Mouse (Mus musculus): ENCODE results near the gene Gm3336. TPM values are rescaled to one million over a fixed set of nuclear protein-coding genes. Genes with fewer than 3 reads are reported as not detected.
A peak's percentile ranks its signal among the peaks of the same experiment; 100 is the strongest.

The Gm3336 gene
- polyA plus RNA-seq, 1 experiment from 2014 or later: not detected

GRCm38 (mm10) chr8:70696946-70697345 lies 21.4 kb upstream of the Gm3336 start:
- WGBS (ENCODE audit: insufficient replicate concordance): 55% methylated on average over 4 of the region's 4 CpGs
- H3K27me3 ChIP-seq (replicated peaks): peaks cover 5% of the 10 kb centered on the region; the same call in 1 of the 2 replicates
- peak overlapping the region; percentile 98 for H3K27ac ChIP-seq
- H3K4me2 ChIP-seq: peak overlapping the region; percentile 99
- no peaks in the 10 kb centered on the region for H3K9me3 ChIP-seq (replicated peaks)
- peaks cover 74% of the 10 kb centered on the region for H3K4me1 ChIP-seq
- H3K9ac ChIP-seq: peak overlapping the region; percentile 79
- peak overlapping the region; percentile 38 for H3K4me3 ChIP-seq
- no peak for ATAC-seq
- H3K36me3 ChIP-seq: no peaks in the 10 kb centered on the region

- peak overlapping the region; percentile 90 for H3K4me3 ChIP-seq
- no peaks in the 10 kb centered on the region for H3K9me3 ChIP-seq (replicated peaks)
- H3K27me3 ChIP-seq (replicated peaks): no peaks in the 10 kb centered on the region; the same call in 1 of the 2 replicates
- 67% methylated on average over 12 of the region's 12 CpGs for WGBS (ENCODE audit: insufficient replicate concordance)
- H3K27ac ChIP-seq: peak overlapping the region; percentile 98
- peaks cover 67% of the 10 kb centered on the region for H3K4me1 ChIP-seq
- H3K9ac ChIP-seq: peak overlapping the region; percentile 79
- H3K36me3 ChIP-seq: no peaks in the 10 kb centered on the region
- H3K4me2 ChIP-seq: peak overlapping the region; percentile 99
- no peak for ATAC-seq
These were observed 20.7 kb upstream of the Gm3336 start for GRCm38 (mm10) chr8:70697366-70698250.

GRCm38 (mm10) chr8:70698310-70699109 lies 19.8 kb upstream of the Gm3336 start, which contains the start of gene Jund:
Jund (plus strand) TSS chr8:70698949.
- no peaks in the 10 kb centered on the region for H3K27me3 ChIP-seq (replicated peaks)
- H3K4me1 ChIP-seq: peaks cover 58% of the 10 kb centered on the region
- H3K4me2 ChIP-seq: peak within 1 kb of the TSS; percentile 99
- H3K4me3 ChIP-seq: peak within 1 kb of the TSS; percentile 90
- peak; percentile 85 for ATAC-seq
- H3K27ac ChIP-seq: peak within 1 kb of the TSS; percentile 98
- H3K9ac ChIP-seq: peak within 1 kb of the TSS; percentile 99
- no peaks in the 10 kb centered on the region for H3K9me3 ChIP-seq (replicated peaks)
- no peaks in the 10 kb centered on the region for H3K36me3 ChIP-seq
- WGBS (ENCODE audit: insufficient replicate concordance): 2% methylated on average over 68 of the region's 69 CpGs

GRCm38 (mm10) chr8:70699116-70699833 lies 19.1 kb upstream of the Gm3336 start:
- Histone ChIP-seq H3K9ac (peak overlapping the region; percentile 99), H3K27me3 (replicated peaks) (no peaks in the 10 kb centered on the region), H3K4me2 (peak overlapping the region; percentile 99), H3K4me1 (peaks cover 53% of the 10 kb centered on the region), H3K36me3 (no peaks in the 10 kb centered on the region), H3K4me3 (peak overlapping the region; percentile 90), H3K27ac (peak overlapping the region; percentile 98), H3K9me3 (replicated peaks) (no peaks in the 10 kb centered on the region)
- ATAC-seq: peak; percentile 28
- WGBS (ENCODE audit: insufficient replicate concordance): under 1% methylated on average over 89 of the region's 89 CpGs

- whole genome bisulfite sequencing (ENCODE audit: insufficient replicate concordance): under 1% methylated on average over 57 of the region's 59 CpGs
- peak overlapping the region; percentile 90 for H3K4me3 ChIP-seq
- H3K4me2 ChIP-seq: peak overlapping the region; percentile 99
- H3K9me3 ChIP-seq (replicated peaks): no peaks in the 10 kb centered on the region
- peaks cover 47% of the 10 kb centered on the region for H3K4me1 ChIP-seq
- H3K27ac ChIP-seq: peak overlapping the region; percentile 98
- no peaks in the 10 kb centered on the region for H3K27me3 ChIP-seq (replicated peaks)
- ATAC-seq: no peak
- H3K36me3 ChIP-seq: no peaks in the 10 kb centered on the region
- H3K9ac ChIP-seq: peak overlapping the region; percentile 99
These were observed 18.3 kb upstream of the Gm3336 start for GRCm38 (mm10) chr8:70699834-70700554.

- Histone ChIP-seq H3K4me3 (peak overlapping the region; percentile 90), H3K4me2 (peak overlapping the region; percentile 99), H3K9me3 (replicated peaks) (no peaks in the 10 kb centered on the region), H3K36me3 (no peaks in the 10 kb centered on the region), H3K27me3 (replicated peaks) (no peaks in the 10 kb centered on the region), H3K27ac (peak overlapping the region; percentile 98), H3K9ac (peak overlapping the region; percentile 99), H3K4me1 (peaks cover 41% of the 10 kb centered on the region)
- 2% methylated on average over 20 of the region's 20 CpGs for WGBS (ENCODE audit: insufficient replicate concordance)
- ATAC-seq: peak; percentile 6; the same call in 1 of the 2 replicates
These were observed 17.8 kb upstream of the Gm3336 start for GRCm38 (mm10) chr8:70700555-70700922.

GRCm38 (mm10) chr8:70701048-70701981 lies 17.0 kb upstream of the Gm3336 start:
- 52% methylated on average over 10 of the region's 10 CpGs for WGBS (ENCODE audit: insufficient replicate concordance)
- Histone ChIP-seq H3K4me2 (peak overlapping the region; percentile 99), H3K4me3 (peak overlapping the region; percentile 90), H3K4me1 (peaks cover 33% of the 10 kb centered on the region), H3K27me3 (replicated peaks) (no peaks in the 10 kb centered on the region), H3K9me3 (replicated peaks) (no peaks in the 10 kb centered on the region), H3K27ac (peak overlapping the region; percentile 98; the same call in 1 of the 2 replicates), H3K9ac (peak overlapping the region; percentile 99), H3K36me3 (no peaks in the 10 kb centered on the region)
- ATAC-seq: no peak

GRCm38 (mm10) chr8:70701982-70702841 lies 16.1 kb upstream of the Gm3336 start:
- no peaks in the 10 kb centered on the region for H3K27me3 ChIP-seq (replicated peaks)
- no peak overlapping the region for H3K4me2 ChIP-seq
- peaks cover 24% of the 10 kb centered on the region for H3K4me1 ChIP-seq
- H3K4me3 ChIP-seq: no peak overlapping the region
- no peak overlapping the region for H3K9ac ChIP-seq
- no peaks in the 10 kb centered on the region for H3K9me3 ChIP-seq (replicated peaks)
- 82% methylated on average over 2 of the region's 2 CpGs for WGBS (ENCODE audit: insufficient replicate concordance)
- peak overlapping the region; percentile 18; the same call in 1 of the 2 replicates for H3K27ac ChIP-seq
- no peak for ATAC-seq
- H3K36me3 ChIP-seq: no peaks in the 10 kb centered on the region

GRCm38 (mm10) chr8:70702842-70703182 lies 15.5 kb upstream of the Gm3336 start:
- WGBS (ENCODE audit: insufficient replicate concordance): 71% methylated on average over 3 of the region's 3 CpGs
- Histone ChIP-seq H3K4me3 (no peak overlapping the region), H3K9me3 (replicated peaks) (no peaks in the 10 kb centered on the region), H3K27me3 (replicated peaks) (no peaks in the 10 kb centered on the region), H3K27ac (0 out of 2 replicates have a peak overlapping the region, but pooled peaks have one; percentile 4), H3K36me3 (no peaks in the 10 kb centered on the region), H3K9ac (no peak overlapping the region), H3K4me1 (peaks cover 18% of the 10 kb centered on the region), H3K4me2 (no peak overlapping the region)
- ATAC-seq: no peak
